Mouse (Mus musculus): ENCODE data around the gene Abcd1. TPM values are rescaled to one million over a fixed set of nuclear protein-coding genes. Genes with fewer than 3 reads are reported as not detected.

The Abcd1 gene
- total RNA-seq, 2 experiments from 2014 or later, result 15.0 to 16.2 TPM

Other genes with a start within 250 kb of the Abcd1 start
- 10 to 100 TPM; 33.2 to 34.7 TPM for gene Bgn, start 233.0 kb upstream of the Abcd1 start, total RNA-seq (2021)
- gene Atp2b3, start 213.5 kb upstream of the Abcd1 start, total RNA-seq (2021), result 10 to 100 TPM; 63.9 to 64.2 TPM
- gene Dusp9, start 77.2 kb upstream of the Abcd1 start, total RNA-seq (2021), result under 1 TPM; 0.47 to 0.87 TPM
- 100 to 1,000 TPM; 152 to 154 TPM for gene Pnck, start 56.5 kb upstream of the Abcd1 start, total RNA-seq (2021)
- gene Slc6a8, start 43.4 kb upstream of the Abcd1 start, total RNA-seq (2021), result 10 to 100 TPM; 61.8 to 64.8 TPM
- gene Bcap31, start 422 bp upstream of the Abcd1 start, total RNA-seq (2021), result 10 to 100 TPM; 71.6 to 77.0 TPM
- gene Plxnb3, start 40.5 kb downstream of the Abcd1 start, total RNA-seq (2021), result 1 to 10 TPM; 4.5 to 6.8 TPM
- gene Srpk3, start 57.8 kb downstream of the Abcd1 start, total RNA-seq (2021), result 1 to 10 TPM; 1.8 to 2.2 TPM
- 100 to 1,000 TPM; 148 to 149 TPM for gene Idh3g, start 70.3 kb downstream of the Abcd1 start, total RNA-seq (2021)
- gene Ssr4, start 70.4 kb downstream of the Abcd1 start, total RNA-seq (2021), result 100 to 1,000 TPM in 1 of 2 experiments, 10 to 100 TPM in 1; 98.0 to 117 TPM
- gene Pdzd4, start 108.4 kb downstream of the Abcd1 start, total RNA-seq (2021), result 100 to 1,000 TPM; 121 to 134 TPM
- not detected for gene Avpr2, start 175.5 kb downstream of the Abcd1 start, total RNA-seq (2021)
- gene L1cam, start 179.5 kb downstream of the Abcd1 start, total RNA-seq (2021), result 100 to 1,000 TPM; 414 to 459 TPM
- gene Arhgap4, start 205.3 kb downstream of the Abcd1 start, total RNA-seq (2021), result 1 to 10 TPM; 5.3 to 5.4 TPM
- gene Naa10, start 205.3 kb downstream of the Abcd1 start, total RNA-seq (2021), result 10 to 100 TPM; 56.9 to 60.6 TPM
- 1 to 10 TPM; 3.1 to 5.1 TPM for gene Renbp, start 214.3 kb downstream of the Abcd1 start, total RNA-seq (2021)
- 10 to 100 TPM; 70.1 to 83.6 TPM for gene Hcfc1, start 249.8 kb downstream of the Abcd1 start, total RNA-seq (2021)